Comparison of ENCODE assay signal across 10 mouse cellular contexts in the genomic region with DNA sequence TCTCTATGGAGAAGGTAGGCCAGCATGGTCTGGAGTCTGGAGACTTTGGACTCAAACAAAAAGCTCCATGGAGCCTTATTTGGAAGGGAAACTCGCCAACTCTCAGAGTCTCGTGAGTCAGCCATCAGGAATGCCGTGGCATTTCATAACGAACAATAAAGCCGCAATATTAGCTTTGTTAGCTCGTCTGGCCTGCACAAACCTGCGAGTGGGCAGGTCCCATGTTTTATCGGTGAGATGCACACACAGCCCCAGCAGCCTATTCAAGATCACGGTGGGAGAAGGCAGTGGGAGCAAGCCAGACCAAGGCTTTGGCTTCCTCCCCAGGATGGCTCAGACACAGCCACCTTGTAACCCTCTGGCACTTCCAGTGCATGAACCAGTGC.
A peak's percentile ranks its signal among the peaks of the same experiment; 100 is the strongest.
DNase-seq lines count a peak whose midpoint lies in the region; ATAC-seq and TF ChIP-seq lines count a peak whose summit lies in the region.
"Had no signal": no experiment of that assay in that cellular context is flagged by ENCODE, and none has a peak within 500 bp of the region (broad histone marks: within the 10 kb centered on the region; RNA-seq: fewer than 3 reads in every experiment).

No protein-coding gene starts in this region.

- H3K4me3 ChIP-seq in kidney, postnatal 0 days (replicated peaks; ENCODE audit: low read depth, low read length), result no peak overlapping the region
- no peak overlapping the region for H3K4me3 ChIP-seq in stomach, embryonic 15.5 days (replicated peaks)
- H3K4me3 ChIP-seq in hindbrain, embryonic 14.5 days (replicated peaks; ENCODE audit: low read length), result no peak overlapping the region
- no peak overlapping the region for H3K4me3 ChIP-seq in left cerebral cortex, adult 2 months
- H3K4me3 ChIP-seq: hindbrain, embryonic 15.5 days had no signal

- WGBS in kidney, postnatal 0 days, result 51% methylated on average over 9 of the region's 9 CpGs
- WGBS in stomach, embryonic 15.5 days, result 36% methylated on average over 9 of the region's 9 CpGs
- WGBS in hindbrain, embryonic 14.5 days, result 56% methylated on average over 9 of the region's 9 CpGs

- intact Hi-C loops in heart, postnatal 36 days (cut with DNase I), result no loop called here
- intact Hi-C loops in left cerebral cortex, adult 2 months (cut with DNase I), result no loop called here

- peak; percentile 21 for DNase-seq in kidney, postnatal 0 days (ENCODE audit: low spot score)
- DNase-seq in kidney, postnatal 36 days, result no peak
- DNase-seq in cerebellum, postnatal 36 days, result peak; percentile 62
- peak; percentile 40 to 48 for DNase-seq in heart, postnatal 36 days
- DNase-seq in hindbrain, embryonic 14.5 days (ENCODE audit: low spot score), result no peak
- no peak for DNase-seq in left cerebral cortex, adult 2 months (ENCODE audit: extremely low spot score in 1 of 2, low spot score in 2 of 2)

- ATAC-seq in kidney, postnatal 0 days (replicated peaks; ENCODE audit: low FRiP score, low read depth), result no peak
- peak; percentile 76 for ATAC-seq in stomach, embryonic 15.5 days (ENCODE audit: insufficient read depth, low FRiP score, low read depth)
- ATAC-seq in hindbrain, embryonic 14.5 days (ENCODE audit: low FRiP score), result no peak
- no peak for ATAC-seq in erythroblast, adult 5-6 weeks (replicated peaks; ENCODE audit: low FRiP score, poor library complexity, severe bottlenecking)

- no peaks in the 10 kb centered on the region for H3K9me3 ChIP-seq in kidney, postnatal 0 days (replicated peaks; ENCODE audit: low read length)
- H3K9me3 ChIP-seq in stomach, embryonic 15.5 days, result no peaks in the 10 kb centered on the region
- no peaks in the 10 kb centered on the region for H3K9me3 ChIP-seq in hindbrain, embryonic 14.5 days (ENCODE audit: control insufficient read depth, low read length)
- H3K9me3 ChIP-seq: G1E; hindbrain, embryonic 15.5 days had no signal

- H3K36me3 ChIP-seq in kidney, postnatal 0 days (ENCODE audit: insufficient read depth, low read length), result no peaks in the 10 kb centered on the region
- H3K36me3 ChIP-seq in stomach, embryonic 15.5 days, result no peaks in the 10 kb centered on the region
- no peaks in the 10 kb centered on the region for H3K36me3 ChIP-seq in hindbrain, embryonic 14.5 days (replicated peaks; ENCODE audit: control insufficient read depth, insufficient read depth)
- H3K36me3 ChIP-seq: G1E; hindbrain, embryonic 15.5 days had no signal

- no peaks in the 10 kb centered on the region for H3K4me1 ChIP-seq in kidney, postnatal 0 days (replicated peaks; ENCODE audit: insufficient read depth, low read length)
- H3K4me1 ChIP-seq in stomach, embryonic 15.5 days, result peaks cover 21% of the 10 kb centered on the region
- 0 out of 2 replicates have a peak, but pooled peaks cover 7% of the 10 kb centered on the region for H3K4me1 ChIP-seq in hindbrain, embryonic 14.5 days (replicated peaks; ENCODE audit: control insufficient read depth, insufficient read depth, low read length)
- H3K4me1 ChIP-seq: hindbrain, embryonic 15.5 days had no signal

- no peak overlapping the region for H3K4me2 ChIP-seq in kidney, postnatal 0 days (ENCODE audit: low read length)
- peak overlapping the region; percentile 19 for H3K4me2 ChIP-seq in stomach, embryonic 15.5 days
- H3K4me2 ChIP-seq in hindbrain, embryonic 14.5 days (replicated peaks), result no peak overlapping the region
- H3K4me2 ChIP-seq: hindbrain, embryonic 15.5 days had no signal

- no peaks in the 10 kb centered on the region for H3K27me3 ChIP-seq in kidney, postnatal 0 days (ENCODE audit: insufficient read depth, low read length)
- H3K27me3 ChIP-seq in stomach, embryonic 15.5 days (replicated peaks), result no peaks in the 10 kb centered on the region
- H3K27me3 ChIP-seq in hindbrain, embryonic 14.5 days (ENCODE audit: control insufficient read depth, insufficient read depth, low read length), result no peaks in the 10 kb centered on the region
- H3K27me3 ChIP-seq: hindbrain, embryonic 15.5 days had no signal

- H3K9ac ChIP-seq in kidney, postnatal 0 days (ENCODE audit: low read depth, low read length), result no peak overlapping the region
- no peak overlapping the region for H3K9ac ChIP-seq in stomach, embryonic 15.5 days
- H3K9ac ChIP-seq in hindbrain, embryonic 14.5 days, result no peak overlapping the region
- H3K9ac ChIP-seq: hindbrain, embryonic 15.5 days had no signal

- no peak overlapping the region for H3K27ac ChIP-seq in kidney, postnatal 0 days
- peak overlapping the region; percentile 62 for H3K27ac ChIP-seq in stomach, embryonic 15.5 days
- no peak overlapping the region for H3K27ac ChIP-seq in hindbrain, embryonic 14.5 days
- no peak overlapping the region for H3K27ac ChIP-seq in left cerebral cortex, adult 2 months
- H3K27ac ChIP-seq: hindbrain, embryonic 15.5 days had no signal

- TF ChIP-seq CTCF in kidney, postnatal 0 days (IDR thresholded peaks at IDR 0.05; ENCODE audit: low read depth), result no peak
- no peak for TF ChIP-seq CTCF in left cerebral cortex, adult 2 months (IDR thresholded peaks at IDR 0.05)

Comparison
In these comparisons a context has a peak if more than half of its experiments do, and no peak if none do; other contexts are left out.
1. DNase-seq: peak in kidney, postnatal 0 days (single experiment), cerebellum, postnatal 36 days (2 of 2) and heart, postnatal 36 days (2 of 2); none in kidney, postnatal 36 days (0 of 2), hindbrain, embryonic 14.5 days (single experiment) and left cerebral cortex, adult 2 months (0 of 2).